Comparison of ENCODE assay signal across 18 mouse cellular contexts in the genomic region with DNA sequence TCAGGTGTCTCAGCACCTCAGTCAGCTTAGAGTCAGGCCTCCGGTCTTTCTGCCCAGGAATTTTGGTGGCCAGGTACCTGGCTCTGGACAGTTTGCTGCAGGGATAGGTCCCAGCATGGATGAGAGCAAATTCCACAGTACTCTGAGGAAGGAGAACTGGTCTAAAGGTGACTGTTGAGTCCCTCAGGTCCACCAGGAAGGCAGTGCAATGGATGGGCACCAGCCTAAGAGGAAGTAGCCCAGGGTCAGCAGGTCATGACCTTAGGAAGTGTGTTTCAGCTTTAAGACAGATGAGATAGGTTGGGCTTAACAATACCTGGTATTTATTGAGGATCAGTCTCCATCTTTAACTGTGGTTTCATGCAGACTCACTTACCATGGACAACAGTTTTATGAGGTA.
"Had no signal": no experiment of that assay in that cellular context is flagged by ENCODE, and none has a peak within 500 bp of the region (broad histone marks: within the 10 kb centered on the region; RNA-seq: fewer than 3 reads in every experiment).

No protein-coding gene starts in this region.

- ATAC-seq: liver, postnatal 0 days; lung, postnatal 0 days; midbrain, embryonic 16.5 days had no signal

- H3K9ac ChIP-seq: liver, embryonic 13.5 days; liver, embryonic 15.5 days; liver, postnatal 0 days; lung, embryonic 15.5 days; midbrain, embryonic 12.5 days; neural tube, embryonic 12.5 days had no signal

- H3K27me3 ChIP-seq: liver, embryonic 13.5 days; liver, embryonic 15.5 days; lung, embryonic 15.5 days; midbrain, embryonic 12.5 days; neural tube, embryonic 12.5 days had no signal

- DNase-seq: liver, embryonic 13.5 days; liver, postnatal 0 days; lung, adult 2 months; lung, postnatal 14 days; lung, postnatal 36 days; midbrain, embryonic 14.5 days; right cerebral cortex, postnatal 14 days; thymus, adult 18-20 months; thymus, postnatal 25 days; thymus, postnatal 4 days had no signal

- H3K27ac ChIP-seq: liver, embryonic 13.5 days; liver, embryonic 15.5 days; lung, embryonic 15.5 days; macrophage; midbrain, embryonic 12.5 days; neural tube, embryonic 12.5 days had no signal

- H3K4me3 ChIP-seq: liver, embryonic 13.5 days; liver, embryonic 15.5 days; lung, embryonic 15.5 days; midbrain, embryonic 10.5 days; midbrain, embryonic 12.5 days; neural tube, embryonic 12.5 days had no signal

- H3K36me3 ChIP-seq: liver, embryonic 13.5 days; liver, embryonic 15.5 days; lung, embryonic 15.5 days; midbrain, embryonic 10.5 days; midbrain, embryonic 12.5 days; neural tube, embryonic 12.5 days had no signal
